Mouse (Mus musculus): ENCODE data around the gene Ibsp.

GRCm38 (mm10) chr5:104325029-104325428 lies 26.1 kb downstream of the Ibsp start, which contains the start of gene Mepe:
- TF ChIP-seq EP300 (IDR thresholded peaks at IDR 0.05; ENCODE audit: low read depth) (no peak), CTCF (IDR thresholded peaks at IDR 0.05; ENCODE audit: low read depth) (no peak)

All from heart, postnatal 0 days (tissue).